Mouse (Mus musculus) CH12.LX (cell line): ENCODE measurements around the gene Filip1l. TPM values are rescaled to one million over a fixed set of nuclear protein-coding genes. Genes with fewer than 3 reads are reported as not detected.

ENCODE experiments used
- DNase-seq: peaks from one replicate; pipeline ENCODE4 v3.0.0-alpha.2; 2013; ENCODE audit errors: extremely low read depth
- H3K27ac ChIP-seq: 2 replicates; pipeline ENCODE4 v1.5.1; 2012; ENCODE audit warnings: low read depth, mild to moderate bottlenecking, control low read depth, moderate library complexity; ENCODE audit not compliant: insufficient read depth
- H3K27me3 ChIP-seq: replicated peaks from 2 replicates; pipeline ENCODE3; 2012; ENCODE audit warnings: inconsistent platforms
- H3K36me3 ChIP-seq, 2 experiments: replicated peaks in 1 of 2; 2 replicates each; pipeline versions ENCODE3 to v1.6.1; 2012; ENCODE audit warnings: inconsistent platforms in 1 of 2, low read length in 1 of 2, mild to moderate bottlenecking in 1 of 2, mixed read lengths in 1 of 2, moderate library complexity in 1 of 2; ENCODE audit not compliant: control insufficient read depth in 1 of 2, insufficient read depth in 1 of 2
- H3K4me1 ChIP-seq, 2 experiments: 2 replicates each; pipeline ENCODE4 v1.6.1; 2012; ENCODE audit warnings: inconsistent platforms in 1 of 2, moderate library complexity in 1 of 2; ENCODE audit not compliant: insufficient read depth in 2 of 2, control insufficient read depth in 1 of 2
- H3K4me2 ChIP-seq: 2 replicates; pipeline ENCODE4 v1.6.1; 2012; ENCODE audit warnings: low read depth, mild to moderate bottlenecking, control low read depth; ENCODE audit not compliant: poor library complexity, insufficient read depth, severe bottlenecking
- H3K4me3 ChIP-seq, 3 experiments: fragments of 150-350 bp in 1 of 3; sonication (generic) in 1 of 3; replicated peaks in 1 of 3; 2 replicates each; pipeline versions ENCODE3 to v1.5.1; 2011 to 2012; ENCODE audit warnings: low read depth in 2 of 3, low read length in 2 of 3, mild to moderate bottlenecking in 2 of 3, moderate library complexity in 2 of 3, control low read depth in 1 of 3, improper control_type of control experiment in 1 of 3, inconsistent platforms in 1 of 3, mixed read lengths in 1 of 3; ENCODE audit not compliant: poor library complexity in 1 of 3
- H3K79me2 ChIP-seq: replicated peaks from 2 replicates; pipeline ENCODE4 v1.6.1; 2012; ENCODE audit warnings: mild to moderate bottlenecking, moderate library complexity; ENCODE audit not compliant: control insufficient read depth, poor library complexity, insufficient read depth, severe bottlenecking; ENCODE audit errors: extremely low read depth
- H3K9ac ChIP-seq: 2 replicates; pipeline ENCODE4 v1.6.1; 2012; ENCODE audit warnings: low read depth, mild to moderate bottlenecking, control low read depth, moderate library complexity; ENCODE audit not compliant: insufficient read depth
- H3K9me3 ChIP-seq: replicated peaks from 2 replicates; pipeline ENCODE3; 2012; ENCODE audit warnings: low read length, inconsistent platforms, mixed read lengths
- BHLHE40 ChIP-seq: IDR thresholded peaks from 2 replicates; pipeline ENCODE4 v1.6.1; 2011; ENCODE audit warnings: mild to moderate bottlenecking, low read depth, low read length, improper control_type of control experiment
- CHD1 ChIP-seq: IDR thresholded peaks from 2 replicates; pipeline ENCODE4 v1.6.1; 2012; ENCODE audit warnings: low read depth, low read length, improper control_type of control experiment, inconsistent platforms
- CHD2 ChIP-seq: IDR thresholded peaks from 2 replicates; pipeline ENCODE4 v1.6.1; 2011; ENCODE audit warnings: low read length, improper control_type of control experiment
- E2F4 ChIP-seq: IDR thresholded peaks from 2 replicates; pipeline ENCODE4 v1.6.1; 2011; ENCODE audit warnings: low read depth, low read length, improper control_type of control experiment; ENCODE audit not compliant: insufficient replicate concordance
- ELF1 ChIP-seq: IDR thresholded peaks from 2 replicates; pipeline ENCODE4 v1.6.1; 2014; ENCODE audit warnings: low read depth, mild to moderate bottlenecking, inconsistent platforms, low read length, improper control_type of control experiment
- ETS1 ChIP-seq: conservative IDR thresholded peaks from 2 replicates; pipeline ENCODE4 v1.6.1; 2012; ENCODE audit warnings: low read depth, mild to moderate bottlenecking, inconsistent platforms, low read length, improper control_type of control experiment, moderate library complexity
- GABPA ChIP-seq: IDR thresholded peaks from 2 replicates; pipeline ENCODE4 v1.6.1; 2012; ENCODE audit warnings: low read depth, low read length, improper control_type of control experiment, inconsistent platforms; ENCODE audit not compliant: insufficient replicate concordance
- HCFC1 ChIP-seq: IDR thresholded peaks from 2 replicates; pipeline ENCODE4 v1.6.1; 2012; ENCODE audit warnings: low read depth, mild to moderate bottlenecking, inconsistent platforms, low read length, improper control_type of control experiment
- JUN ChIP-seq: IDR thresholded peaks from 2 replicates; pipeline ENCODE4 v1.6.1; 2011; ENCODE audit warnings: low read depth, mild to moderate bottlenecking, low read length, improper control_type of control experiment, moderate library complexity; ENCODE audit not compliant: insufficient read depth
- MAX ChIP-seq: IDR thresholded peaks from 2 replicates; pipeline ENCODE4 v1.6.1; 2011; ENCODE audit warnings: low read length, improper control_type of control experiment
- MEF2A ChIP-seq: IDR thresholded peaks from 2 replicates; pipeline ENCODE4 v1.6.1; 2014; ENCODE audit warnings: low read depth, mild to moderate bottlenecking, inconsistent platforms, low read length, improper control_type of control experiment, borderline replicate concordance
- MXI1 ChIP-seq: IDR thresholded peaks from 2 replicates; pipeline ENCODE4 v1.6.1; 2011; ENCODE audit warnings: mild to moderate bottlenecking, low read depth, low read length, improper control_type of control experiment
- MYC ChIP-seq: IDR thresholded peaks from 2 replicates; pipeline ENCODE4 v1.6.1; 2011; ENCODE audit warnings: low read depth, mild to moderate bottlenecking, improper control_type of control experiment, low read length
- NRF1 ChIP-seq: IDR thresholded peaks from 2 replicates; pipeline ENCODE4 v1.6.1; 2014; ENCODE audit warnings: low read depth, mild to moderate bottlenecking, inconsistent platforms, low read length, improper control_type of control experiment, moderate library complexity
- POLR2A ChIP-seq: IDR thresholded peaks from 2 replicates; pipeline ENCODE4 v1.6.1; 2011; ENCODE audit warnings: low read depth, mild to moderate bottlenecking, improper control_type of control experiment, low read length
- POLR2AphosphoS2 ChIP-seq: IDR thresholded peaks from 2 replicates; pipeline ENCODE4 v1.6.1; 2011; ENCODE audit warnings: low read depth, low read length, improper control_type of control experiment
- RCOR1 ChIP-seq: conservative IDR thresholded peaks from 2 replicates; pipeline ENCODE4 v1.6.1; 2012; ENCODE audit warnings: low read depth, mild to moderate bottlenecking, inconsistent platforms, low read length, improper control_type of control experiment
- SIN3A ChIP-seq: IDR thresholded peaks from 2 replicates; pipeline ENCODE4 v1.6.1; 2012; ENCODE audit warnings: low read length, improper control_type of control experiment, inconsistent platforms
- SMC3 ChIP-seq: IDR thresholded peaks from 2 replicates; pipeline ENCODE4 v1.6.1; 2011; ENCODE audit warnings: low read depth, low read length, improper control_type of control experiment
- TBP ChIP-seq: conservative IDR thresholded peaks from 2 replicates; pipeline ENCODE4 v1.6.1; 2011; ENCODE audit warnings: low read depth, low read length, improper control_type of control experiment
- TCF12 ChIP-seq: IDR thresholded peaks from 2 replicates; pipeline ENCODE4 v1.6.1; 2014; ENCODE audit warnings: low read depth, mild to moderate bottlenecking, inconsistent platforms, low read length, improper control_type of control experiment
- UBTF ChIP-seq: IDR thresholded peaks from 2 replicates; pipeline ENCODE4 v1.6.1; 2012; ENCODE audit warnings: low read depth, mild to moderate bottlenecking, inconsistent platforms, low read length, improper control_type of control experiment, moderate library complexity
- USF2 ChIP-seq: conservative IDR thresholded peaks from 2 replicates; pipeline ENCODE4 v1.6.1; 2011; ENCODE audit warnings: low read depth, low read length, improper control_type of control experiment
- ZC3H11A ChIP-seq: IDR thresholded peaks from 2 replicates; pipeline ENCODE4 v1.6.1; 2012; ENCODE audit warnings: low read depth, mild to moderate bottlenecking, inconsistent platforms, low read length, improper control_type of control experiment
- ZMIZ1 ChIP-seq: IDR thresholded peaks from 2 replicates; pipeline ENCODE4 v1.6.1; 2012; ENCODE audit warnings: low read depth, mild to moderate bottlenecking, inconsistent platforms, low read length, improper control_type of control experiment
- ZNF384 ChIP-seq: IDR thresholded peaks from 2 replicates; pipeline ENCODE4 v1.6.1; 2012; ENCODE audit warnings: low read depth, low read length, improper control_type of control experiment, inconsistent platforms
- dilution Hi-C: fragments of 300-500 bp; cut with MboI; formaldehyde crosslinking; loops from 2 replicates; pipeline ENCODE4 v1.14.3; 2020; ENCODE audit warnings: low sequenced_read_pairs; ENCODE audit not compliant: extremely low pct_unique_long_range_greater_than_20kb, extremely low pct_ligation_motif_present
- in situ Hi-C: fragments of 300-500 bp; cut with MboI; formaldehyde crosslinking; loops from 3 replicates; pipeline ENCODE4 v1.14.3; 2019; ENCODE audit warnings: low sequenced_read_pairs, low pct_ligation_motif_present, low pct_unique_long_range_greater_than_20kb, mixed read lengths
- polyA plus RNA-seq: library from polyadenylated mRNA; unstranded; fragments of >175 nt; gene quantifications from 2 replicates; pipeline ENCODE4 v1.2.1, GENCODE M21; 2012; ENCODE audit warnings: low read depth; ENCODE audit not compliant: insufficient read length
- total RNA-seq, 2 experiments: library from RNA; depleted of rRNA; stranded (reverse); fragments of 300-350 nt in 1 of 2; fragments of >200 nt in 1 of 2; gene quantifications; 2 replicates each; pipeline ENCODE4 v1.2.3; 2012 to 2014

The Filip1l gene
- total and polyA plus RNA-seq, 3 experiments: 2.1 to 17.6 (median 5.7) TPM

GRCm38 (mm10) chr16:57549061-57550037, 196.5 kb downstream of the Filip1l start:
- dilution Hi-C loops (no loop called here), in situ Hi-C loops (loop anchor here (10.0 kb wide), 1 partner anchor 305 kb away; no protein-coding TSS in a partner anchor)
- peak overlapping the region; percentile 93 for H3K4me2 ChIP-seq
- H3K4me3 ChIP-seq: peak overlapping the region; percentile 57 to 66 (median 65)
- TF ChIP-seq NRF1: peak; percentile 36; the same call in 1 of the 2 replicates
- no peak for TF ChIP-seq CHD1
- 0 out of 2 replicates have a peak, but pooled peaks have one; percentile 31 for TF ChIP-seq MEF2A
- TF ChIP-seq MAX: peak; percentile 84
- TF ChIP-seq CHD2: no peak
- 0 out of 2 replicates have a peak, but pooled peaks have one; percentile 34 for TF ChIP-seq ELF1
- TF ChIP-seq ZMIZ1: 0 out of 2 replicates have a peak, but pooled peaks have one; percentile 45
- peak; percentile 52 for TF ChIP-seq POLR2A
- TF ChIP-seq UBTF: peak; percentile 85; the same call in 1 of the 2 replicates
- TF ChIP-seq TBP: no peak
- peak; percentile 83 for TF ChIP-seq BHLHE40
- no peak for TF ChIP-seq ZC3H11A
- TF ChIP-seq ETS1: no peak
- TF ChIP-seq ZNF384: peak; percentile 83
- TF ChIP-seq GABPA: no peak
- no peak for TF ChIP-seq POLR2AphosphoS2
- peak; percentile 27; the same call in 1 of the 2 replicates for TF ChIP-seq SIN3A
- TF ChIP-seq JUN: no peak
- TF ChIP-seq MXI1: peak; percentile 64; the same call in 1 of the 2 replicates
- TF ChIP-seq SMC3: no peak
- no peak for TF ChIP-seq HCFC1
- no peak for TF ChIP-seq E2F4
- TF ChIP-seq MYC: peak; percentile 49
- TF ChIP-seq TCF12: peak; percentile 68
- no peak for TF ChIP-seq RCOR1
- TF ChIP-seq USF2: no peak
- H3K9me3 ChIP-seq: no peaks in the 10 kb centered on the region
- DNase-seq: peak; percentile 66
- peaks cover 9 to 69% of the 10 kb centered on the region in 2 experiments for H3K4me1 ChIP-seq
- peak overlapping the region; percentile 45 for H3K9ac ChIP-seq
- peaks cover 5% of the 10 kb centered on the region; the same call in 1 of the 2 replicates for H3K79me2 ChIP-seq
- peaks cover 0 to 26% of the 10 kb centered on the region in 2 experiments for H3K36me3 ChIP-seq
- no peaks in the 10 kb centered on the region for H3K27me3 ChIP-seq
- H3K27ac ChIP-seq: no peak overlapping the region
